Mouse (Mus musculus) heart, postnatal 0 days (tissue): ENCODE measurements at regions not wholly inside any gene's neighbourhood (a gene's known extent, or its start where the extent isn't known, plus 50 kb on each side); places are given as distances from the start of the nearest gene placed in this dataset.

Experiments
- ATAC-seq: fragments of 200-750 bp; cut with Nextera tagmentation; 2 replicates; pipeline ENCODE4 v1.8.0; 2017; ENCODE audit warnings: low read depth, moderate number of reproducible peaks, moderate library complexity; ENCODE audit not compliant: insufficient read depth
- DNase-seq: peaks from one replicate; pipeline ENCODE4 v3.0.0-alpha.2; 2016; ENCODE audit warnings: low spot score
- H3K27ac ChIP-seq: fragments of 300-500 bp; sonication (generic); 2 replicates; pipeline ENCODE4 v1.5.1; 2014; ENCODE audit warnings: low read depth, mild to moderate bottlenecking
- H3K27me3 ChIP-seq: fragments of 300-500 bp; sonication (generic); 2 replicates; pipeline ENCODE4 v1.6.1; 2014; ENCODE audit warnings: low read length, mixed read lengths; ENCODE audit not compliant: control insufficient read depth, insufficient read depth
- H3K36me3 ChIP-seq: fragments of 300-500 bp; sonication (generic); replicated peaks from 2 replicates; pipeline ENCODE4 v1.6.1; 2014; ENCODE audit warnings: low read length, mixed read lengths; ENCODE audit not compliant: control insufficient read depth, insufficient read depth
- H3K4me1 ChIP-seq: fragments of 300-500 bp; sonication (generic); 2 replicates; pipeline ENCODE4 v1.6.1; 2014; ENCODE audit warnings: antibody characterized with exemption; ENCODE audit not compliant: control insufficient read depth, insufficient read depth
- H3K4me2 ChIP-seq: fragments of 300-500 bp; sonication (generic); 2 replicates; pipeline ENCODE4 v1.6.1; 2014; ENCODE audit warnings: low read depth, mild to moderate bottlenecking, low read length, moderate library complexity
- H3K4me3 ChIP-seq: fragments of 300-500 bp; sonication (generic); 2 replicates; pipeline ENCODE4 v1.5.1; 2014; ENCODE audit warnings: low read depth, low read length
- H3K9ac ChIP-seq: fragments of 300-500 bp; sonication (generic); replicated peaks from 2 replicates; pipeline ENCODE4 v1.6.1; 2014; ENCODE audit warnings: low read depth, low read length, mixed read lengths
- H3K9me3 ChIP-seq: fragments of 300-500 bp; sonication (generic); replicated peaks from 2 replicates; pipeline ENCODE4 v1.6.1; 2016; ENCODE audit warnings: low read length; ENCODE audit not compliant: control insufficient read depth
- CTCF ChIP-seq: IDR thresholded peaks from 2 replicates; pipeline ENCODE4 v1.5.1; 2016; ENCODE audit warnings: antibody characterized with exemption, control low read depth, low read depth
- EP300 ChIP-seq: IDR thresholded peaks from 2 replicates; pipeline ENCODE4 v1.6.1; 2016; ENCODE audit warnings: antibody characterized with exemption, low read depth
- WGBS: fragments of 180-500 bp; shearing (Covaris S2); extraction: QIAGEN DNeasy Blood & Tissue Kit; methylation state at CpG from one replicate; pipeline ENCODE4 v1.1.7; 2014; 5-methylcytosine and 5-hydroxymethylcytosine counted together

GRCm38 (mm10) chr11:38509676-38510075 is 1273.9 kb upstream of the Tenm2 start:
- H3K9me3 ChIP-seq = no peaks in the 10 kb centered on the region
- TF ChIP-seq CTCF = no peak
- no peak for TF ChIP-seq EP300
- no peak overlapping the region for H3K4me3 ChIP-seq
- no peak overlapping the region for H3K4me2 ChIP-seq
- no peaks in the 10 kb centered on the region for H3K36me3 ChIP-seq
- 62% methylated on average over 4 of the region's 4 CpGs for WGBS
- H3K9ac ChIP-seq = no peak overlapping the region
- H3K4me1 ChIP-seq = no peaks in the 10 kb centered on the region
- DNase-seq (no peak), ATAC-seq (no peak)
- no peaks in the 10 kb centered on the region for H3K27me3 ChIP-seq
- no peak overlapping the region for H3K27ac ChIP-seq

DNA sequence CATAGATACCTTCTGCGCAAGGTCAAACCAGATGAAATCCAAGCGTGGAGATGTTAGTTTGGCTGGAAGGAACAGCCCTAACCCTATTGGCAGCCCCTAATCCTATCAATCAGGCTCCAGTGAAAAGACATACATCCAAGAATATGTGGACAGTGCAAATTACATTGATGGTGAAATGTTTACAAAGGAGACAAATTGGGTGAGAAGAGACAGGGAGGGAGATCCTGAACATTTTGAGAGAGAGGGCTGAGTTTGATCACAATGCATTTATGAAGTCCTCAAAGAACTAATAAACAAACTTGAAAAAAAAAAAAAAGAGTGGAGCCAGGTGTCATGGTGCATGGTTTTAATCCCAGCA is 1228.5 kb upstream of the Tenm2 start:
- no peaks in the 10 kb centered on the region for H3K36me3 ChIP-seq
- DNase-seq (no peak), ATAC-seq (no peak)
- H3K4me3 ChIP-seq = no peak overlapping the region
- H3K27me3 ChIP-seq = no peaks in the 10 kb centered on the region
- TF ChIP-seq CTCF (no peak), EP300 (no peak)
- no peaks in the 10 kb centered on the region for H3K9me3 ChIP-seq
- H3K9ac ChIP-seq = no peak overlapping the region
- no peak overlapping the region for H3K4me2 ChIP-seq
- H3K4me1 ChIP-seq = no peaks in the 10 kb centered on the region
- WGBS = 84% methylated on average over 2 of the region's 2 CpGs
- H3K27ac ChIP-seq = no peak overlapping the region

DNA sequence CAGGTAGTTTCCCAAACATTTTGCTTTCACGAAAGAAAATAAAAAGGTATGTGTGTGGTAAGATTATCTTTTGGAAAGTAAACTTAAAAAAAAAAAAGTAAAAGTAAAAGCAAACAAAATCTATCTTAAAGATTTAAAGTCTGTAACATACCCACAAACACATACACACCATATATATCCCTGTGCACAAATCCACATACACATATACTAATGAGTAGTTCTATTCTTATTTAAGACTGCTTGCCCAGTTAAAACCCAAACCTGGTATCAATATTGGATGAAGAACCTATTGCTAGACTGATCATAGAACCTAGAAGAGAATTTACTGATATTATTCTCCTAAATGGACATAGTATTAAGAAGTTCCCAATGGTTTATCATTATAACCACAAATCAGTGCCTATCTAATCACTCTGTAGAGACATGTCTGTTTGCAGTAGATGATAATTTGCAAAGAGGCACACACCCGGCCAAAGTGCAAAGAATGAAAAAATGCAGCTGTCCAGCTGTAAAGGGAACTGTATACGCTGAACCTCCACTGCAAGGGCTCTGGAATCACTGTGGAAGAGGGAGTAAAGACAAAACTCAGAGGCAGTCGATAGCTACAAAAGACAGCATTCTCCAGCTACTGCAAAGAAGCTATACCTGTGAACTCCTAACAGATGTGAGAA is 1227.9 kb upstream of the Tenm2 start:
- TF ChIP-seq EP300 = no peak
- no peak for TF ChIP-seq CTCF
- no peak overlapping the region for H3K4me3 ChIP-seq
- H3K27me3 ChIP-seq = no peaks in the 10 kb centered on the region
- H3K27ac ChIP-seq = no peak overlapping the region
- no peaks in the 10 kb centered on the region for H3K4me1 ChIP-seq
- ATAC-seq = no peak
- no peaks in the 10 kb centered on the region for H3K36me3 ChIP-seq
- H3K4me2 ChIP-seq = no peak overlapping the region
- no peak overlapping the region for H3K9ac ChIP-seq
- no peaks in the 10 kb centered on the region for H3K9me3 ChIP-seq
- 47% methylated on average over 4 of the region's 4 CpGs for WGBS
- no peak for DNase-seq

- no peaks in the 10 kb centered on the region for H3K9me3 ChIP-seq
- TF ChIP-seq CTCF (no peak), EP300 (no peak)
- no peak overlapping the region for H3K27ac ChIP-seq
- DNase-seq (no peak), ATAC-seq (no peak)
- WGBS = 74% methylated on average over 5 of the region's 5 CpGs
- no peak overlapping the region for H3K4me3 ChIP-seq
- no peaks in the 10 kb centered on the region for H3K4me1 ChIP-seq
- H3K36me3 ChIP-seq = no peaks in the 10 kb centered on the region
- no peak overlapping the region for H3K4me2 ChIP-seq
- H3K27me3 ChIP-seq = no peaks in the 10 kb centered on the region
- H3K9ac ChIP-seq = no peak overlapping the region
Observed at GRCm38 (mm10) chr11:38443291-38443690, 1207.5 kb upstream of the Tenm2 start.

- ATAC-seq (no peak), DNase-seq (no peak)
- 42% methylated on average over 1 of the region's 1 CpGs for WGBS
- Histone ChIP-seq H3K36me3 (no peaks in the 10 kb centered on the region), H3K9me3 (no peaks in the 10 kb centered on the region), H3K9ac (no peak overlapping the region), H3K4me1 (no peaks in the 10 kb centered on the region), H3K4me2 (no peak overlapping the region), H3K27ac (no peak overlapping the region), H3K4me3 (no peak overlapping the region), H3K27me3 (no peaks in the 10 kb centered on the region)
- TF ChIP-seq CTCF = no peak
- no peak for TF ChIP-seq EP300
Observed at GRCm38 (mm10) chr11:38410302-38410701, 1174.5 kb upstream of the Tenm2 start.

GRCm38 (mm10) chr11:38397771-38398170 is 1162.0 kb upstream of the Tenm2 start:
- no peak for ATAC-seq
- no peak overlapping the region for H3K4me3 ChIP-seq

More at GRCm38 (mm10) chr11:38397771-38398170, 1162.0 kb upstream of the Tenm2 start:
- no peak for DNase-seq
- TF ChIP-seq CTCF (no peak), EP300 (no peak)
- H3K27ac ChIP-seq = no peak overlapping the region
- H3K4me1 ChIP-seq = no peaks in the 10 kb centered on the region
- H3K4me2 ChIP-seq = no peak overlapping the region
- no peaks in the 10 kb centered on the region for H3K27me3 ChIP-seq
- no peak overlapping the region for H3K9ac ChIP-seq
- no peaks in the 10 kb centered on the region for H3K36me3 ChIP-seq
- no peaks in the 10 kb centered on the region for H3K9me3 ChIP-seq
